In the genomic region with DNA sequence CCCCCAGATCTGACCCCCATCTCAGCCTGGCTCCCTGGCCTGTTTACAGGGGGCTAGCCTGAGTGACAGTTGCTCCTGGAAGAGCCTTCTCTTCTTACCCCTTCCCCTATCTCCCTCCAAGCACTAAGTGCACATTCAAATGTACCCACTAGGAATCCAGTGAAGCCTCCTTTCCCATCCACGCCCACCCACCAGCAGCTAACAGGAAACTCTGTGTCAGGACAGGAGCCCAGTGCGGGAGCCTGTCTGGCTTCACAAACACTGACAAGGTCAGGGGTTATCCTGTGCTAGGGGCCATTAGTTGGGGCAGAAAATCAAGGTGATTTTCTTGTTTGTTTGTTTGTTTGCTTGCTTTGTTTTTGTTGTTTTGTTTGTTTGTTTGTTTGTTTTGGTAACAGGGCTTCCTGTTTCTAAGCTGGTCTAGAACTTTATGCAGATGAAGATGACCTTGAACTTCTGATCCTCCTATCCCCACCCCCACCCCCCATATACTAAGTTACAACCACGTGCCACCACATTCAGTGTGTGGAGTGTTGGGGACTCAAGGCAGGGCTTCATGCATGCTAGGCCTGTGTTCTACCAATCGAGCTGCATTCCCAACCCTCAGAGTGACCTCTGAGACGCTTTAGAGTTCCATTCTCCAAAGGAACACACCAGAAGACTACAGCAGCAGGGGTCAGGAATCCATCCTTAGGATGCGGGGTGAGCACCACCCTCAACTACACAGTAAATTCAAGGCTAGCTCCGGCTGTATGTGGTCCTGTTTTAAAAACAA, we compare ENCODE assay signal across 15 mouse cellular contexts. TPM values are rescaled to one million over a fixed set of nuclear protein-coding genes. Genes with fewer than 3 reads are reported as not detected.
DNase-seq lines count a peak whose midpoint lies in the region; ATAC-seq lines count a peak whose summit lies in the region.
"Had no signal": no experiment of that assay in that cellular context is flagged by ENCODE, and none has a peak within 500 bp of the region (broad histone marks: within the 10 kb centered on the region; RNA-seq: fewer than 3 reads in every experiment).

No protein-coding gene starts in this region.

- no peaks in the 10 kb centered on the region for H3K27me3 ChIP-seq in kidney, embryonic 15.5 days
- H3K27me3 ChIP-seq in hindbrain, embryonic 13.5 days, result 0 out of 2 replicates have a peak, but pooled peaks cover 3% of the 10 kb centered on the region
- H3K27me3 ChIP-seq in neural tube, embryonic 12.5 days (replicated peaks), result no peaks in the 10 kb centered on the region
- H3K27me3 ChIP-seq: limb, embryonic 15.5 days had no signal

- H3K4me2 ChIP-seq in kidney, embryonic 15.5 days, result no peak overlapping the region
- H3K4me2 ChIP-seq in hindbrain, embryonic 13.5 days, result no peak overlapping the region
- H3K4me2 ChIP-seq in neural tube, embryonic 12.5 days (replicated peaks), result peak overlapping the region; percentile 18; the same call in 1 of the 2 replicates
- H3K4me2 ChIP-seq: limb, embryonic 15.5 days had no signal

- 69% methylated on average over 7 of the region's 7 CpGs for WGBS in kidney, embryonic 15.5 days
- WGBS in hindbrain, embryonic 13.5 days, result 69% methylated on average over 7 of the region's 7 CpGs
- 70% methylated on average over 7 of the region's 7 CpGs for WGBS in neural tube, embryonic 12.5 days

- peak overlapping the region; percentile 67; the same call in 1 of the 2 replicates for H3K27ac ChIP-seq in kidney, embryonic 15.5 days
- peak overlapping the region; percentile 71 for H3K27ac ChIP-seq in hindbrain, embryonic 13.5 days
- H3K27ac ChIP-seq in neural tube, embryonic 12.5 days, result peak overlapping the region; percentile 64
- H3K27ac ChIP-seq: limb, embryonic 15.5 days; macrophage had no signal

- peaks cover 18% of the 10 kb centered on the region for H3K36me3 ChIP-seq in kidney, embryonic 15.5 days
- H3K36me3 ChIP-seq in hindbrain, embryonic 13.5 days, result peaks cover 26% of the 10 kb centered on the region
- H3K36me3 ChIP-seq in neural tube, embryonic 12.5 days, result peaks cover 19% of the 10 kb centered on the region

- no peak overlapping the region for H3K4me3 ChIP-seq in kidney, embryonic 15.5 days (replicated peaks)
- no peak overlapping the region for H3K4me3 ChIP-seq in hindbrain, embryonic 13.5 days
- H3K4me3 ChIP-seq in neural tube, embryonic 12.5 days, result no peak overlapping the region
- H3K4me3 ChIP-seq: erythroblast, embryonic 14.5 days; limb, embryonic 15.5 days had no signal

- ATAC-seq in kidney, embryonic 15.5 days (replicated peaks; ENCODE audit: low FRiP score), result no peak
- peak; percentile 12; the same call in 1 of the 2 replicates for ATAC-seq in hindbrain, embryonic 13.5 days (ENCODE audit: low FRiP score)
- ATAC-seq in neural tube, embryonic 12.5 days (ENCODE audit: low FRiP score, low read depth), result peak; percentile 38

- peak; percentile 40 for DNase-seq in embryo, embryonic 10 days (ENCODE audit: low spot score)
- DNase-seq in embryo, embryonic 9.5 days (ENCODE audit: extremely low spot score), result no peak
- no peak for DNase-seq in kidney, postnatal 4 days
- no peak for DNase-seq in left cerebral cortex, postnatal 36 days (ENCODE audit: low spot score in 2 of 2)
- no peak for DNase-seq in adrenal gland, postnatal 4 days (ENCODE audit: low spot score in 2 of 2)
- DNase-seq: adrenal gland, adult 8-10 months; cerebellum, adult 11-12 months; kidney, postnatal 36 days; thymus, postnatal 36 days had no signal

- peaks cover 45% of the 10 kb centered on the region for H3K4me1 ChIP-seq in kidney, embryonic 15.5 days
- H3K4me1 ChIP-seq in hindbrain, embryonic 13.5 days (replicated peaks), result peaks cover 36% of the 10 kb centered on the region
- peaks cover 40% of the 10 kb centered on the region for H3K4me1 ChIP-seq in neural tube, embryonic 12.5 days

- intact Hi-C loops in left cerebral cortex, postnatal 36 days (cut with DNase I), result no loop called here

- no peak overlapping the region for H3K9ac ChIP-seq in kidney, embryonic 15.5 days
- no peak overlapping the region for H3K9ac ChIP-seq in hindbrain, embryonic 13.5 days
- 0 out of 2 replicates have a peak overlapping the region, but pooled peaks have one; percentile 9 for H3K9ac ChIP-seq in neural tube, embryonic 12.5 days
- H3K9ac ChIP-seq: limb, embryonic 15.5 days had no signal

- H3K9me3 ChIP-seq in kidney, embryonic 15.5 days (replicated peaks), result no peaks in the 10 kb centered on the region
- no peaks in the 10 kb centered on the region for H3K9me3 ChIP-seq in hindbrain, embryonic 13.5 days
- no peaks in the 10 kb centered on the region for H3K9me3 ChIP-seq in neural tube, embryonic 12.5 days
- H3K9me3 ChIP-seq: limb, embryonic 15.5 days had no signal

RNA-seq across cellular contexts. Expression of gene Plcd1, which starts 10.5 kb away (rescaled TPM):
- polyA plus RNA-seq in kidney, embryonic 15.5 days (2015; fragmentation: Nextera tagmentation; extraction: Ambion mirVana), result 20.0 and 20.1 TPM in 2 replicates
- 22.5 and 23.8 TPM in 2 replicates for polyA plus RNA-seq in hindbrain, embryonic 13.5 days (2015; fragmentation: Nextera tagmentation; extraction: Ambion mirVana)
- polyA plus RNA-seq in neural tube, embryonic 12.5 days (2016; fragmentation: Nextera tagmentation; extraction: Ambion mirVana), result 29.7 and 31.9 TPM in 2 replicates
- 10 to 100 TPM; 12.6 to 14.9 TPM for total RNA-seq in left cerebral cortex, postnatal 36 days (2021)
- 10 to 100 TPM in 1 of 2 experiments, 1 to 10 TPM in 1; 9.7 to 12.7 TPM for total RNA-seq in adrenal gland, postnatal 4 days (2021)

RNA-seq across cellular contexts. Expression of gene Dlec1, which starts 19.4 kb away (rescaled TPM):
- 2.6 and 6.2 TPM in 2 replicates for polyA plus RNA-seq in kidney, embryonic 15.5 days (2015; fragmentation: Nextera tagmentation; extraction: Ambion mirVana)
- 0.38 and 1.5 TPM in 2 replicates for polyA plus RNA-seq in hindbrain, embryonic 13.5 days (2015; fragmentation: Nextera tagmentation; extraction: Ambion mirVana)
- polyA plus RNA-seq in neural tube, embryonic 12.5 days (2016; fragmentation: Nextera tagmentation; extraction: Ambion mirVana), result 0.79 and 1.8 TPM in 2 replicates
- 1 to 10 TPM; 4.1 to 5.1 TPM for total RNA-seq in left cerebral cortex, postnatal 36 days (2021)
- 1 to 10 TPM; 1.1 to 2.7 TPM for total RNA-seq in adrenal gland, postnatal 4 days (2021)
- polyA plus RNA-seq: erythroblast, embryonic 14.5 days had no signal

RNA-seq across cellular contexts. Expression of gene Vill, which starts 30.3 kb away (rescaled TPM):
- 36.4 and 46.2 TPM in 2 replicates for polyA plus RNA-seq in kidney, embryonic 15.5 days (2015; fragmentation: Nextera tagmentation; extraction: Ambion mirVana)
- polyA plus RNA-seq in hindbrain, embryonic 13.5 days (2015; fragmentation: Nextera tagmentation; extraction: Ambion mirVana), result 4.2 TPM in 2 replicates
- 9.8 and 13.0 TPM in 2 replicates for polyA plus RNA-seq in neural tube, embryonic 12.5 days (2016; fragmentation: Nextera tagmentation; extraction: Ambion mirVana)
- 1 to 10 TPM; 5.1 to 9.6 TPM for total RNA-seq in left cerebral cortex, postnatal 36 days (2021)
- 10 to 100 TPM in 1 of 2 experiments, 1 to 10 TPM in 1; 3.2 to 10.1 TPM for total RNA-seq in adrenal gland, postnatal 4 days (2021)
- polyA plus RNA-seq: erythroblast, embryonic 14.5 days had no signal
